Mouse (Mus musculus) CH12.LX (cell line): ENCODE data around the gene Cecr2. TPM values are rescaled to one million over a fixed set of nuclear protein-coding genes. Genes with fewer than 3 reads are reported as not detected.

Source experiments
- DNase-seq: peaks from one replicate; pipeline ENCODE4 v3.0.0-alpha.2; 2013; ENCODE audit errors: extremely low read depth
- H3K27ac ChIP-seq: 2 replicates; pipeline ENCODE4 v1.5.1; 2012; ENCODE audit warnings: low read depth, mild to moderate bottlenecking, control low read depth, moderate library complexity; ENCODE audit not compliant: insufficient read depth
- H3K27me3 ChIP-seq: replicated peaks from 2 replicates; pipeline ENCODE3; 2012; ENCODE audit warnings: inconsistent platforms
- H3K36me3 ChIP-seq, 2 experiments: replicated peaks in 1 of 2; 2 replicates each; pipeline versions ENCODE3 to v1.6.1; 2012; ENCODE audit warnings: inconsistent platforms in 1 of 2, low read length in 1 of 2, mild to moderate bottlenecking in 1 of 2, mixed read lengths in 1 of 2, moderate library complexity in 1 of 2; ENCODE audit not compliant: control insufficient read depth in 1 of 2, insufficient read depth in 1 of 2
- H3K4me1 ChIP-seq, 2 experiments: 2 replicates each; pipeline ENCODE4 v1.6.1; 2012; ENCODE audit warnings: inconsistent platforms in 1 of 2, moderate library complexity in 1 of 2; ENCODE audit not compliant: insufficient read depth in 2 of 2, control insufficient read depth in 1 of 2
- H3K4me2 ChIP-seq: 2 replicates; pipeline ENCODE4 v1.6.1; 2012; ENCODE audit warnings: low read depth, mild to moderate bottlenecking, control low read depth; ENCODE audit not compliant: poor library complexity, insufficient read depth, severe bottlenecking
- H3K4me3 ChIP-seq, 3 experiments: fragments of 150-350 bp in 1 of 3; sonication (generic) in 1 of 3; replicated peaks in 1 of 3; 2 replicates each; pipeline versions ENCODE3 to v1.5.1; 2011 to 2012; ENCODE audit warnings: low read depth in 2 of 3, low read length in 2 of 3, mild to moderate bottlenecking in 2 of 3, moderate library complexity in 2 of 3, control low read depth in 1 of 3, improper control_type of control experiment in 1 of 3, inconsistent platforms in 1 of 3, mixed read lengths in 1 of 3; ENCODE audit not compliant: poor library complexity in 1 of 3
- H3K79me2 ChIP-seq: replicated peaks from 2 replicates; pipeline ENCODE4 v1.6.1; 2012; ENCODE audit warnings: mild to moderate bottlenecking, moderate library complexity; ENCODE audit not compliant: control insufficient read depth, poor library complexity, insufficient read depth, severe bottlenecking; ENCODE audit errors: extremely low read depth
- H3K9ac ChIP-seq: 2 replicates; pipeline ENCODE4 v1.6.1; 2012; ENCODE audit warnings: low read depth, mild to moderate bottlenecking, control low read depth, moderate library complexity; ENCODE audit not compliant: insufficient read depth
- H3K9me3 ChIP-seq: replicated peaks from 2 replicates; pipeline ENCODE3; 2012; ENCODE audit warnings: low read length, inconsistent platforms, mixed read lengths
- CTCF ChIP-seq, 2 experiments: IDR thresholded peaks in 1 of 2; conservative IDR thresholded peaks in 1 of 2; 2 replicates each; pipeline ENCODE4 v1.5.1; 2011 to 2012; ENCODE audit warnings: low read depth in 2 of 2, low read length in 2 of 2, improper control_type of control experiment in 1 of 2, inconsistent platforms in 1 of 2, mild to moderate bottlenecking in 1 of 2, moderate library complexity in 1 of 2
- E2F4 ChIP-seq: IDR thresholded peaks from 2 replicates; pipeline ENCODE4 v1.6.1; 2011; ENCODE audit warnings: low read depth, low read length, improper control_type of control experiment; ENCODE audit not compliant: insufficient replicate concordance
- ELF1 ChIP-seq: IDR thresholded peaks from 2 replicates; pipeline ENCODE4 v1.6.1; 2014; ENCODE audit warnings: low read depth, mild to moderate bottlenecking, inconsistent platforms, low read length, improper control_type of control experiment
- EP300 ChIP-seq: IDR thresholded peaks from 2 replicates; pipeline ENCODE4 v1.6.1; 2011; ENCODE audit warnings: low read length, improper control_type of control experiment
- ETS1 ChIP-seq: conservative IDR thresholded peaks from 2 replicates; pipeline ENCODE4 v1.6.1; 2012; ENCODE audit warnings: low read depth, mild to moderate bottlenecking, inconsistent platforms, low read length, improper control_type of control experiment, moderate library complexity
- HCFC1 ChIP-seq: IDR thresholded peaks from 2 replicates; pipeline ENCODE4 v1.6.1; 2012; ENCODE audit warnings: low read depth, mild to moderate bottlenecking, inconsistent platforms, low read length, improper control_type of control experiment
- IRF4 ChIP-seq: IDR thresholded peaks from 2 replicates; pipeline ENCODE4 v1.6.1; 2014; ENCODE audit warnings: low read depth, mild to moderate bottlenecking, inconsistent platforms, low read length, improper control_type of control experiment
- JUN ChIP-seq: IDR thresholded peaks from 2 replicates; pipeline ENCODE4 v1.6.1; 2011; ENCODE audit warnings: low read depth, mild to moderate bottlenecking, low read length, improper control_type of control experiment, moderate library complexity; ENCODE audit not compliant: insufficient read depth
- JUND ChIP-seq: conservative IDR thresholded peaks from 2 replicates; pipeline ENCODE4 v1.6.1; 2011; ENCODE audit warnings: low read depth, low read length, improper control_type of control experiment
- MAX ChIP-seq: IDR thresholded peaks from 2 replicates; pipeline ENCODE4 v1.6.1; 2011; ENCODE audit warnings: low read length, improper control_type of control experiment
- MXI1 ChIP-seq: IDR thresholded peaks from 2 replicates; pipeline ENCODE4 v1.6.1; 2011; ENCODE audit warnings: mild to moderate bottlenecking, low read depth, low read length, improper control_type of control experiment
- MYC ChIP-seq: IDR thresholded peaks from 2 replicates; pipeline ENCODE4 v1.6.1; 2011; ENCODE audit warnings: low read depth, mild to moderate bottlenecking, improper control_type of control experiment, low read length
- NELFE ChIP-seq: IDR thresholded peaks from 2 replicates; pipeline ENCODE4 v1.6.1; 2011; ENCODE audit warnings: low read depth, low read length, improper control_type of control experiment
- NRF1 ChIP-seq: IDR thresholded peaks from 2 replicates; pipeline ENCODE4 v1.6.1; 2014; ENCODE audit warnings: low read depth, mild to moderate bottlenecking, inconsistent platforms, low read length, improper control_type of control experiment, moderate library complexity
- POLR2A ChIP-seq: IDR thresholded peaks from 2 replicates; pipeline ENCODE4 v1.6.1; 2011; ENCODE audit warnings: low read depth, mild to moderate bottlenecking, improper control_type of control experiment, low read length
- RAD21 ChIP-seq: IDR thresholded peaks from 2 replicates; pipeline ENCODE4 v1.6.1; 2011; ENCODE audit warnings: low read depth, mild to moderate bottlenecking, low read length, improper control_type of control experiment, moderate library complexity
- SIN3A ChIP-seq: IDR thresholded peaks from 2 replicates; pipeline ENCODE4 v1.6.1; 2012; ENCODE audit warnings: low read length, improper control_type of control experiment, inconsistent platforms
- SMC3 ChIP-seq: IDR thresholded peaks from 2 replicates; pipeline ENCODE4 v1.6.1; 2011; ENCODE audit warnings: low read depth, low read length, improper control_type of control experiment
- UBTF ChIP-seq: IDR thresholded peaks from 2 replicates; pipeline ENCODE4 v1.6.1; 2012; ENCODE audit warnings: low read depth, mild to moderate bottlenecking, inconsistent platforms, low read length, improper control_type of control experiment, moderate library complexity
- ZKSCAN1 ChIP-seq: IDR thresholded peaks from 2 replicates; pipeline ENCODE4 v1.6.1; 2012; ENCODE audit warnings: low read depth, inconsistent platforms, low read length, improper control_type of control experiment, borderline replicate concordance
- ZMIZ1 ChIP-seq: IDR thresholded peaks from 2 replicates; pipeline ENCODE4 v1.6.1; 2012; ENCODE audit warnings: low read depth, mild to moderate bottlenecking, inconsistent platforms, low read length, improper control_type of control experiment
- ZNF384 ChIP-seq: IDR thresholded peaks from 2 replicates; pipeline ENCODE4 v1.6.1; 2012; ENCODE audit warnings: low read depth, low read length, improper control_type of control experiment, inconsistent platforms
- dilution Hi-C: fragments of 300-500 bp; cut with MboI; formaldehyde crosslinking; loops from 2 replicates; pipeline ENCODE4 v1.14.3; 2020; ENCODE audit warnings: low sequenced_read_pairs; ENCODE audit not compliant: extremely low pct_unique_long_range_greater_than_20kb, extremely low pct_ligation_motif_present
- in situ Hi-C: fragments of 300-500 bp; cut with MboI; formaldehyde crosslinking; loops from 3 replicates; pipeline ENCODE4 v1.14.3; 2019; ENCODE audit warnings: low sequenced_read_pairs, low pct_ligation_motif_present, low pct_unique_long_range_greater_than_20kb, mixed read lengths
- polyA plus RNA-seq: library from polyadenylated mRNA; unstranded; fragments of >175 nt; gene quantifications from 2 replicates; pipeline ENCODE4 v1.2.1, GENCODE M21; 2012; ENCODE audit warnings: low read depth; ENCODE audit not compliant: insufficient read length
- total RNA-seq, 2 experiments: library from RNA; depleted of rRNA; stranded (reverse); fragments of 300-350 nt in 1 of 2; fragments of >200 nt in 1 of 2; gene quantifications; 2 replicates each; pipeline ENCODE4 v1.2.3; 2012 to 2014

The Cecr2 gene
- total and polyA plus RNA-seq, 3 experiments = 6.6 to 15.0 (median 12.5) TPM

GRCm38 (mm10) chr6:120788904-120789303, 122.7 kb downstream of the Cecr2 start:
- TF ChIP-seq ZKSCAN1 (no peak), MYC (no peak), UBTF (no peak), IRF4 (no peak), SMC3 (peak; percentile 30; the same call in 1 of the 2 replicates), ZMIZ1 (no peak), EP300 (no peak), ZNF384 (peak; percentile 92), E2F4 (no peak), JUN (no peak), NELFE (no peak), ELF1 (no peak), RAD21 (peak; percentile 42), ETS1 (no peak), CTCF (conservative IDR thresholded peaks at IDR 0.05 in 1 of 2, IDR thresholded peaks at IDR 0.05 in 1 of 2; ENCODE audit: low read depth in 2 of 2, low read length in 2 of 2) (peak in 1 of 2 experiments; percentile 67; a peak in 2 of 4 replicates), JUND (no peak), MAX (no peak)
- DNase-seq = peak; percentile 43
- Histone ChIP-seq H3K9me3 (no peaks in the 10 kb centered on the region), H3K27ac (no peak overlapping the region), H3K4me2 (no peak overlapping the region), H3K9ac (no peak overlapping the region), H3K27me3 (no peaks in the 10 kb centered on the region), H3K4me1 (peaks cover 9 to 31% of the 10 kb centered on the region in 2 experiments; a peak in 3 of 4 replicates), H3K36me3 (peaks cover 34 to 56% of the 10 kb centered on the region in 2 experiments), H3K4me3 (no peak overlapping the region), H3K79me2 (no peaks in the 10 kb centered on the region)
- in situ Hi-C loops (no loop called here), dilution Hi-C loops (no loop called here)

- Histone ChIP-seq H3K4me3 (no peak overlapping the region), H3K27me3 (no peaks in the 10 kb centered on the region), H3K36me3 (peaks cover 45 to 67% of the 10 kb centered on the region in 2 experiments), H3K9ac (no peak overlapping the region), H3K4me2 (no peak overlapping the region), H3K79me2 (no peaks in the 10 kb centered on the region), H3K27ac (no peak overlapping the region), H3K4me1 (peaks cover 9 to 31% of the 10 kb centered on the region in 2 experiments; a peak in 3 of 4 replicates), H3K9me3 (no peaks in the 10 kb centered on the region)
- dilution Hi-C loops = no loop called here
- DNase-seq = no peak
- TF ChIP-seq JUND (no peak), UBTF (no peak), EP300 (no peak), MAX (no peak), MYC (no peak), SIN3A (no peak), MXI1 (no peak), ELF1 (no peak), HCFC1 (no peak), POLR2A (no peak), NRF1 (no peak), JUN (no peak)
- in situ Hi-C loops = no loop called here
Measured at GRCm38 (mm10) chr6:120790153-120790552, 124.0 kb downstream of the Cecr2 start.
